Mouse (Mus musculus) stomach, postnatal 0 days (tissue): Measurements from ENCODE around the gene Ttc30a1. TPM values are rescaled to one million over a fixed set of nuclear protein-coding genes. Genes with fewer than 3 reads are reported as not detected.
A peak's percentile ranks its signal among the peaks of the same experiment; 100 is the strongest.
"Not testable (repeated sequence)": the region's sequence is repeated elsewhere in the genome, so short reads cannot be mapped to it uniquely, and the experiment has no call there.

Source experiments
- ATAC-seq: fragments of 200-750 bp; cut with Nextera tagmentation; 2 replicates; pipeline ENCODE4 v1.8.0; 2017; ENCODE audit not compliant: low FRiP score, low TSS enrichment
- DNase-seq: peaks from one replicate; pipeline ENCODE4 v3.0.0-alpha.2; 2016; ENCODE audit warnings: low spot score
- H3K27ac ChIP-seq: fragments of 300-500 bp; sonication (generic); replicated peaks from 2 replicates; pipeline ENCODE4 v1.5.1; 2014; ENCODE audit warnings: mild to moderate bottlenecking, control low read depth
- H3K27me3 ChIP-seq: fragments of 300-500 bp; sonication (generic); 2 replicates; pipeline ENCODE4 v1.6.1; 2014; ENCODE audit warnings: low read length; ENCODE audit not compliant: control insufficient read depth, insufficient read depth
- H3K36me3 ChIP-seq: fragments of 300-500 bp; sonication (generic); 2 replicates; pipeline ENCODE4 v1.6.1; 2014; ENCODE audit warnings: low read length, mixed read lengths; ENCODE audit not compliant: control insufficient read depth, insufficient read depth
- H3K4me1 ChIP-seq: fragments of 300-500 bp; sonication (generic); replicated peaks from 2 replicates; pipeline ENCODE4 v1.6.1; 2014; ENCODE audit warnings: antibody characterized with exemption; ENCODE audit not compliant: control insufficient read depth, insufficient read depth
- H3K4me2 ChIP-seq: fragments of 300-500 bp; sonication (generic); replicated peaks from 2 replicates; pipeline ENCODE4 v1.6.1; 2014; ENCODE audit warnings: low read depth, mild to moderate bottlenecking, control low read depth, moderate library complexity
- H3K4me3 ChIP-seq: fragments of 300-500 bp; sonication (generic); 2 replicates; pipeline ENCODE4 v1.5.1; 2014; ENCODE audit warnings: low read depth, low read length, control low read depth
- H3K9ac ChIP-seq: fragments of 300-500 bp; sonication (generic); 2 replicates; pipeline ENCODE4 v1.6.1; 2014; ENCODE audit warnings: mild to moderate bottlenecking, low read length, control low read depth, mixed read lengths
- H3K9me3 ChIP-seq: fragments of 300-500 bp; sonication (generic); 2 replicates; pipeline ENCODE4 v1.6.1; 2016; ENCODE audit warnings: low read length; ENCODE audit not compliant: control insufficient read depth
- CTCF ChIP-seq: IDR thresholded peaks from 2 replicates; pipeline ENCODE4 v1.5.1; 2016; ENCODE audit warnings: antibody characterized with exemption, low read depth, mild to moderate bottlenecking, moderate library complexity
- EP300 ChIP-seq: optimal IDR thresholded peaks from 2 replicates; pipeline ENCODE3; 2016; ENCODE audit warnings: antibody characterized with exemption
- WGBS: fragments of 180-500 bp; shearing (Covaris S2); extraction: QIAGEN DNeasy Blood & Tissue Kit; methylation state at CpG from one replicate; pipeline ENCODE4 v1.1.7; 2014; 5-methylcytosine and 5-hydroxymethylcytosine counted together
- polyA plus RNA-seq: library from polyadenylated mRNA; unstranded; fragments of >200 nt; fragmentation: Nextera tagmentation; extraction: Ambion mirVana; gene quantifications from 2 replicates; pipeline ENCODE4 v1.2.1, GENCODE M21; 2015

Gene Ttc30a1
- polyA plus RNA-seq, 1 experiment from 2014 or later: 3.3 TPM

DNA sequence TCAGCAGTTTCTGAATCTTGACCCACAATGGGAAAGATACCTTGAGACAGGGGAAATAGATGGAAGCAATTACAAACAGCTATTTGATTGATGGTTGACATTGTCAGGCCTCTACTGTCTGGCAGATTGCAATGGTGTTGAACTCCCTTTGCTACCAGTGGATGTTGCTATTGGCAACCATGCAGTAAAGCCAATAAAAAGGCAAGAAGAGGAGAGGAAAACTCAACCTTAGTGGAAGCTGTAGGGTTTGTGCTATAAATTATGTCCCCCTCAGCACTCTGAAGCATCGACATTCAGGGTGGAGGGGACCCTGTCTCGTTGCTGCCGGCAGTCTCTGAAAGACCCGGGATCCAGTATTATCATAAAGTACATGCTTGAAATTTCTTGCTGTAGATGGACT, 6.6 kb upstream of the Ttc30a1 start:
- peaks cover 6% of the 10 kb centered on the region; the same call in 1 of the 2 replicates for H3K4me1 ChIP-seq
- H3K27ac ChIP-seq: no peak overlapping the region
- H3K4me2 ChIP-seq: no peak overlapping the region
- H3K27me3 ChIP-seq: no peaks in the 10 kb centered on the region
- 32% methylated on average over 4 of the region's 4 CpGs for WGBS
- no peak for DNase-seq
- no peak overlapping the region for H3K9ac ChIP-seq
- H3K4me3 ChIP-seq: no peak overlapping the region
- no peaks in the 10 kb centered on the region for H3K36me3 ChIP-seq
- TF ChIP-seq EP300 (no peak), CTCF (no peak)
- no peaks in the 10 kb centered on the region for H3K9me3 ChIP-seq
- ATAC-seq: no peak

DNA sequence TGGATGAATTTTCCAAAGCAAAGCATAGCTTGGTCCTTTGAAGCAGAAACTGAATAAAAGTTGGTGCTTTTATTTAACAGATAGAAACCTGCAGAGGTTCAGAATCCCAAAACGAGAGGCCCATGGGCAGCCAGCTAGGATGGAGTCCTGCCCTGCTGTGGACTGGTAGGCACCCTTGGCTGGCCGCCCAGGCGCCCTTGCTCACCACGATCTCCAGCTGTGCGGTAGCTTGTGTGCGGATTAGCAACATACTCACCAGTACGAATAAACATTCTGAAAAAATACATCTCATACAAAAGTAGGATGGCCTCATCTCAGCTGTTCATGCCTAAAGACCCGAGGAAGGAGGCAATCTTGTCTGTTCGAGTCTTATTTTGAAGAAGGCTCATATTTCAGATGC, 6.0 kb upstream of the Ttc30a1 start:
- WGBS: 51% methylated on average over 9 of the region's 9 CpGs
- Histone ChIP-seq H3K36me3 (no peaks in the 10 kb centered on the region), H3K4me2 (no peak overlapping the region), H3K9ac (no peak overlapping the region), H3K27ac (no peak overlapping the region), H3K9me3 (no peaks in the 10 kb centered on the region), H3K4me1 (peaks cover 6% of the 10 kb centered on the region; the same call in 1 of the 2 replicates), H3K27me3 (no peaks in the 10 kb centered on the region), H3K4me3 (no peak overlapping the region)
- no peak for TF ChIP-seq CTCF
- TF ChIP-seq EP300: no peak
- DNase-seq (no peak), ATAC-seq (no peak)

DNA sequence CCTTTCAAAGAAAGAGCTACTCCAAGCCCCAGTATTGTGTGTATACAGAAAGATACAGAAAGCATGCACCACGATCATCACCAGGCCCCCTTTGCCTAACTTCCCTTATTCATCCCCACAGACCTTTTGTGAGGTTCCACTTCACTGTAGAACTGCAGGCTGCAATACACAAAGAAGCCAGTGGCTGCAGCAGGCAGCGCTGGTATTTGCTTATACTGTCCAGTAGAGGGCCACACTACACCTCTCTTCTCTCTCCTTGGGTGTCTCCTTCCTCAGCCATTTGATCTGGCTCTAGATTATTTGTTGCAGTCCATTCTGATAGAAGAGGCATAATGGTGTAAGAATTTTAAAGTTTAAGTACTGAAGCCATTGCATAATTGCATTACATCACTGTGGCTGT, 3.4 kb upstream of the Ttc30a1 start:
- H3K4me3 ChIP-seq: no peak overlapping the region
- no peaks in the 10 kb centered on the region for H3K27me3 ChIP-seq
- DNase-seq: peak; percentile 55
- no peak overlapping the region for H3K9ac ChIP-seq
- ATAC-seq: peak; percentile 68
- no peak overlapping the region for H3K4me2 ChIP-seq
- no peaks in the 10 kb centered on the region for H3K9me3 ChIP-seq
- no peak overlapping the region for H3K27ac ChIP-seq
- TF ChIP-seq CTCF (peak; percentile 99), EP300 (no peak)
- no peaks in the 10 kb centered on the region for H3K36me3 ChIP-seq
- 2% methylated on average over 2 of the region's 2 CpGs for WGBS
- 0 out of 2 replicates have a peak, but pooled peaks cover 2% of the 10 kb centered on the region for H3K4me1 ChIP-seq

DNA sequence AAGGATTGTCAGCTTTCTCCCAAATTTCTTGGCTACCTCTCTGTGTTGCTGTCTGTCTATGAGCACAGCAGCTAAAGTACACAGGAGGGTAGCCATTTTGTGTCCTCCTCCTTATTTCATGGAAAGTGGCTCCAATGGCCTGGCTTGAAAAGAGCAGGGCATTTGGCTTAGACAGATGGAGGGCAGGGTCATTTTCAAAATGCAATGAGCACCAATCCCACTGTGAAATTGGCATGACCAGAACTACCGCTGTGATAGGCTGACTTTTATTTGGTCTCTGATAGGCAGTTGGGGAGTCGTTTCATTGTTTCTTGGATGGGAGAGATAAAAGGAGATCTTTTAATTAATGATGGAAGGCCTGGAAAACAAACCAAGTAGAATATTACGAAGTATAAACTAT, 2.1 kb upstream of the Ttc30a1 start:
- no peak overlapping the region for H3K4me2 ChIP-seq
- H3K27me3 ChIP-seq: no peaks in the 10 kb centered on the region
- no peak overlapping the region for H3K4me3 ChIP-seq
- 71% methylated on average over 3 of the region's 3 CpGs for WGBS
- H3K9me3 ChIP-seq: no peaks in the 10 kb centered on the region
- no peak overlapping the region for H3K9ac ChIP-seq
- DNase-seq (no peak), ATAC-seq (no peak)
- 0 out of 2 replicates have a peak, but pooled peaks cover 2% of the 10 kb centered on the region for H3K4me1 ChIP-seq
- no peak overlapping the region for H3K27ac ChIP-seq
- no peaks in the 10 kb centered on the region for H3K36me3 ChIP-seq
- TF ChIP-seq EP300 (no peak), CTCF (no peak)

DNA sequence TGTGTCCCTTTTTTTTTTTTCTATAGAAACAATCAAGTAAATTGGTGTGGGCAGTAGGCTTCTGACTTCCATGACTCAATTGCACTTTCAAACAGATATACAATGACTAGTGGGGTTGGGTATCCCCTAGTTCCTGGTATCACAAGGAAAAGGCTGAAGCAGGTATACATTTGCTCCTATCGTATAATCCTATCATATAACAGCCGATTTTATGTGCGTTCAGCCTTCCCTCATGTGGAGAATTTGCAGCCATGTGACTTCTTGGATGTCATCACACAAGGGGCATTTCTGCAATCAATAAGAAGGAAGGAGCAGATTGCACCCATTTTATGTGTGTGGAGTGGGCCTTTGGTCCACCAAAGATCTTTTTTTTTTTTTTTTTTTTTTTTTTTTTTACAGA, 1.3 kb upstream of the Ttc30a1 start:
- H3K27me3 ChIP-seq: no peaks in the 10 kb centered on the region
- ATAC-seq (no peak), DNase-seq (no peak)
- 96% methylated on average over 3 of the region's 3 CpGs for WGBS
- no peak overlapping the region for H3K4me2 ChIP-seq
- no peak overlapping the region for H3K27ac ChIP-seq
- no peaks in the 10 kb centered on the region for H3K36me3 ChIP-seq
- no peaks in the 10 kb centered on the region for H3K4me1 ChIP-seq
- TF ChIP-seq EP300 (no peak), CTCF (no peak)
- no peaks in the 10 kb centered on the region for H3K9me3 ChIP-seq
- H3K4me3 ChIP-seq: no peak overlapping the region
- no peak overlapping the region for H3K9ac ChIP-seq

DNA sequence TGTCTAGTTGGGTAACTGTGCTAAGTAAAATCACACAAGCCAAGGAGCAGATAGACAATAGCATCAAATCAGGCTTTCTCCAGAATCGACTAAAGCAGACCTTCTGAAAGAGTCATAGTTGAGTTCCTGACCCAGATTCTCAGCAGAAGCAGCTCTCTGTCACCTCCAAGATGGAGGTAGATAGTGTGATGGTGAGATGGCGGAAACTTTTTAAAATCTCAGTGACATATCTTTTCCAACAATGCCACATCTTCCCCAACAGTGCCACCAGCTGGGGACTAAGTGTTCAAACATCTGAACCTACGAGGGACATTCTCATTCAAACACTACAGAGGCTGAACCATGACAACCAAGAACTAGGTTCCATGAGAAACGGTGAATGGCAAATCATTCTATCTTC, 859 bp upstream of the Ttc30a1 start:
- no peaks in the 10 kb centered on the region for H3K36me3 ChIP-seq
- H3K9ac ChIP-seq: no peak overlapping the region
- no peak overlapping the region for H3K4me3 ChIP-seq
- no peak overlapping the region for H3K4me2 ChIP-seq
- no peak overlapping the region for H3K27ac ChIP-seq
- 95% methylated on average over 4 of the region's 4 CpGs for WGBS
- ATAC-seq (no peak), DNase-seq (no peak)
- H3K9me3 ChIP-seq: no peaks in the 10 kb centered on the region
- no peaks in the 10 kb centered on the region for H3K27me3 ChIP-seq
- no peaks in the 10 kb centered on the region for H3K4me1 ChIP-seq
- TF ChIP-seq EP300 (no peak), CTCF (peak; percentile 25; the same call in 1 of the 2 replicates)

DNA sequence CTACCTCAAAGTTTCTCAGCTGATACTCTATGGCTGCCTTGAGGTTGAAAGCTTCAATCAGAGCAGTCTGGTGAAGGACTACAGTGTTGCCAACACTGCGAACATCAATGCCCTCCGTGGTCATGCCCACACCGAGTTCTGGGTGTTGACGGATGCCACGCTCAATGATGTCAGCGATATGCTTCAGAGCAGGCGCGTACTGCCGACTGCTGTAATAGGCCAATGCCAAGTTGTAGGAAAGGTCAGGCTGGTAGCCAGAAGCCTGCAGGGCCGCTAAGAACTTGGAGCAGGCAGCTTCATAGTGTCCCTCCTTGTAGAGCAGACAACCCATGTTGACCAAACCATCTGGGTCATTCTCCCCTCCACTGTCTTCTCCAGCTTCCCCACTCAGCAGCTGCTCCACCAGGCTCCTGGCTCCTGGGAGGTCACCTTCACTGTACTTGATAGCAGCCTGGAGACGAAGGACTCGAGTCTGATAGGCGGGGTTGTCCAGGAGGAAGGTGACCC, 781 bp downstream of the Ttc30a1 start:
- H3K36me3 ChIP-seq, H3K4me1 ChIP-seq, H3K27ac ChIP-seq, H3K27me3 ChIP-seq, DNase-seq, ATAC-seq, H3K9me3 ChIP-seq, H3K9ac ChIP-seq: not testable (repeated sequence)
- Histone ChIP-seq H3K4me3 (peak overlapping the region; percentile 43; the same call in 1 of the 2 replicates), H3K4me2 (peak overlapping the region; percentile 56)
- WGBS: 93% methylated on average over 13 of the region's 13 CpGs

DNA sequence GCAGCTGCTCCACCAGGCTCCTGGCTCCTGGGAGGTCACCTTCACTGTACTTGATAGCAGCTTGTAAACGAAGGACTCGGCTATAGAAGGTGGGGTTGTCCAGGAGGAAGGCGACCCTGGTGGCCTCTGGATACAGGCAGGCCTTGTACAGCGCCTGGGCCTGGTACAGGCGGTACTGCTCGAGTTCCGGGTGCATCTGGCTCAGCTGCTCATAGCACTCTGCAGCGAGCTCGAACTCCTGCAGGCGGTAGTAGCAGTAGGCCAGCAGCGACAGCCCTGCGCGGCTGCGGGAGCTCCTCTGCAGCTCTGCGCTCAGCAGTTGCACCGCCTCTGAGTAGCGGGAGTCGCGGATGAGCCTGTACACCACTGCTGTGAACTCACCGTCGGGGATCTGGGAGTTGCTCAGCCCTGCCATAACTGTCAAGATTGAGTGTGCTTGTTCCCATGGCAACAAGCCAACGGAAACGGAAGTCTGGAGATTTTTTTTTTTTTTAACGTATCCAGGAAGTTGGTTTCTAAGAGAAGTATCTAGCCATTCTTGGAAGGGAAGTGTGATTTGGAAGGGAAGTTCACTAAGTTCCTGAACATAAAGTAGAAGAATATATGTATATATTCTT, 3.9 kb downstream of the Ttc30a1 start, which contains the start of gene Ttc30a2:
Gene Ttc30a2, minus strand, starts transcription at position 419 of the 617 bp plus-strand sequence.
- not testable (repeated sequence) for H3K27me3 ChIP-seq, H3K4me1 ChIP-seq, H3K4me3 ChIP-seq, H3K36me3 ChIP-seq, H3K9me3 ChIP-seq, DNase-seq, H3K4me2 ChIP-seq, H3K9ac ChIP-seq, H3K27ac ChIP-seq
- peak; percentile 50 for ATAC-seq
- 34% methylated on average over 19 of the region's 24 CpGs for WGBS
